Mouse (Mus musculus): ENCODE measurements around the gene Ankrd28.

- no peak for TF ChIP-seq CTCF (IDR thresholded peaks at IDR 0.05; ENCODE audit: low read depth)
- TF ChIP-seq EP300 (IDR thresholded peaks at IDR 0.05; ENCODE audit: low read depth), result no peak
Measured at GRCm38 (mm10) chr14:31784975-31785374, 45.5 kb downstream of the Ankrd28 start.
